ENCODE assay signal across 29 mouse cellular contexts in genomic region chr13:79431465-79431864, GRCm38 (mm10).
A peak's percentile ranks its signal among the peaks of the same experiment; 100 is the strongest.
DNase-seq lines count a peak whose midpoint lies in the region; ATAC-seq and TF ChIP-seq lines count a peak whose summit lies in the region.
"Had no signal": no experiment of that assay in that cellular context is flagged by ENCODE, and none has a peak within 500 bp of the region (broad histone marks: within the 10 kb centered on the region; RNA-seq: fewer than 3 reads in every experiment).

No protein-coding gene starts in this region.

- ATAC-seq in hindbrain, postnatal 0 days, result no peak
- ATAC-seq in hindbrain, embryonic 11.5 days (ENCODE audit: low FRiP score), result no peak
- peak; percentile 69; the same call in 1 of the 2 replicates for ATAC-seq in forebrain, embryonic 13.5 days
- no peak for ATAC-seq in midbrain, embryonic 14.5 days (ENCODE audit: low FRiP score, low TSS enrichment)
- ATAC-seq in intestine, postnatal 0 days, result no peak
- ATAC-seq in frontal cortex, adult (ENCODE audit: low TSS enrichment), result no peak
- ATAC-seq: intestine, embryonic 16.5 days; Patski had no signal

- no peak for TF ChIP-seq CTCF in hindbrain, postnatal 0 days (IDR thresholded peaks at IDR 0.05; ENCODE audit: low read depth)
- no peak for TF ChIP-seq CTCF in intestine, postnatal 0 days (IDR thresholded peaks at IDR 0.05; ENCODE audit: low read depth)

- H3K9ac ChIP-seq in hindbrain, postnatal 0 days (replicated peaks; ENCODE audit: low read length), result no peak overlapping the region
- H3K9ac ChIP-seq in hindbrain, embryonic 11.5 days (ENCODE audit: low read depth, low read length), result no peak overlapping the region
- no peak overlapping the region for H3K9ac ChIP-seq in forebrain, embryonic 13.5 days
- no peak overlapping the region for H3K9ac ChIP-seq in midbrain, embryonic 14.5 days (replicated peaks; ENCODE audit: low read length)
- no peak overlapping the region for H3K9ac ChIP-seq in intestine, postnatal 0 days (ENCODE audit: low read depth, low read length)
- H3K9ac ChIP-seq: embryonic facial prominence, embryonic 12.5 days; heart, embryonic 15.5 days; hindbrain, embryonic 12.5 days; limb, embryonic 12.5 days; neural tube, embryonic 12.5 days; stomach, embryonic 15.5 days had no signal

- no peak overlapping the region for H3K4me3 ChIP-seq in hindbrain, postnatal 0 days (ENCODE audit: low read length)
- H3K4me3 ChIP-seq in hindbrain, embryonic 11.5 days (ENCODE audit: low read depth, low read length), result no peak overlapping the region
- no peak overlapping the region for H3K4me3 ChIP-seq in forebrain, embryonic 13.5 days
- no peak overlapping the region for H3K4me3 ChIP-seq in midbrain, embryonic 14.5 days (replicated peaks; ENCODE audit: low read depth, low read length)
- no peak overlapping the region for H3K4me3 ChIP-seq in intestine, postnatal 0 days (ENCODE audit: low read depth, low read length)
- H3K4me3 ChIP-seq: embryonic facial prominence, embryonic 12.5 days; heart, embryonic 10.5 days; heart, embryonic 15.5 days; hindbrain, embryonic 12.5 days; limb, embryonic 12.5 days; megakaryocyte, embryonic 14.5 days; neural tube, embryonic 12.5 days; stomach, embryonic 15.5 days had no signal

- WGBS in hindbrain, postnatal 0 days, result 33% methylated on average over 3 of the region's 3 CpGs
- 52% methylated on average over 3 of the region's 3 CpGs for WGBS in hindbrain, embryonic 11.5 days
- WGBS in forebrain, embryonic 13.5 days, result 9% methylated on average over 3 of the region's 3 CpGs
- 43% methylated on average over 3 of the region's 3 CpGs for WGBS in midbrain, embryonic 14.5 days
- WGBS in intestine, postnatal 0 days, result 46% methylated on average over 3 of the region's 3 CpGs

- H3K4me1 ChIP-seq in hindbrain, postnatal 0 days (ENCODE audit: insufficient read depth, low read length), result no peaks in the 10 kb centered on the region
- H3K4me1 ChIP-seq in hindbrain, embryonic 11.5 days (replicated peaks; ENCODE audit: control insufficient read depth, insufficient read depth, low read length), result no peaks in the 10 kb centered on the region
- peaks cover 13% of the 10 kb centered on the region for H3K4me1 ChIP-seq in forebrain, embryonic 13.5 days
- H3K4me1 ChIP-seq in midbrain, embryonic 14.5 days (ENCODE audit: control insufficient read depth, insufficient read depth, low read length), result no peaks in the 10 kb centered on the region
- no peaks in the 10 kb centered on the region for H3K4me1 ChIP-seq in intestine, postnatal 0 days (replicated peaks; ENCODE audit: control insufficient read depth, insufficient read depth, low read length)
- H3K4me1 ChIP-seq: heart, embryonic 10.5 days; heart, embryonic 15.5 days; hindbrain, embryonic 12.5 days; limb, embryonic 12.5 days; megakaryocyte, embryonic 14.5 days; neural tube, embryonic 12.5 days; stomach, embryonic 15.5 days had no signal

- no peaks in the 10 kb centered on the region for H3K27me3 ChIP-seq in hindbrain, postnatal 0 days (ENCODE audit: insufficient read depth, low read length)
- no peaks in the 10 kb centered on the region for H3K27me3 ChIP-seq in hindbrain, embryonic 11.5 days (ENCODE audit: control insufficient read depth, insufficient read depth, low read length)
- H3K27me3 ChIP-seq in forebrain, embryonic 13.5 days, result peaks cover 13% of the 10 kb centered on the region; the same call in 1 of the 2 replicates
- H3K27me3 ChIP-seq in midbrain, embryonic 14.5 days (ENCODE audit: control insufficient read depth, insufficient read depth, low read length), result no peaks in the 10 kb centered on the region
- H3K27me3 ChIP-seq in intestine, postnatal 0 days (replicated peaks; ENCODE audit: control insufficient read depth, insufficient read depth, low read length), result no peaks in the 10 kb centered on the region
- H3K27me3 ChIP-seq: embryonic facial prominence, embryonic 12.5 days; heart, embryonic 15.5 days; hindbrain, embryonic 12.5 days; limb, embryonic 12.5 days; megakaryocyte, embryonic 14.5 days; neural tube, embryonic 12.5 days; stomach, embryonic 15.5 days had no signal

- no peaks in the 10 kb centered on the region for H3K9me3 ChIP-seq in hindbrain, postnatal 0 days (ENCODE audit: low read length)
- no peaks in the 10 kb centered on the region for H3K9me3 ChIP-seq in hindbrain, embryonic 11.5 days (ENCODE audit: control insufficient read depth, low read length)
- no peaks in the 10 kb centered on the region for H3K9me3 ChIP-seq in forebrain, embryonic 13.5 days (replicated peaks)
- no peaks in the 10 kb centered on the region for H3K9me3 ChIP-seq in midbrain, embryonic 14.5 days (ENCODE audit: control insufficient read depth, low read length)
- no peaks in the 10 kb centered on the region for H3K9me3 ChIP-seq in intestine, postnatal 0 days (ENCODE audit: control insufficient read depth)
- H3K9me3 ChIP-seq: embryonic facial prominence, embryonic 12.5 days; heart, embryonic 10.5 days; heart, embryonic 15.5 days; hindbrain, embryonic 12.5 days; limb, embryonic 12.5 days; megakaryocyte, embryonic 14.5 days; neural tube, embryonic 12.5 days; stomach, embryonic 15.5 days had no signal

- peak; percentile 18 for DNase-seq in hindbrain, postnatal 0 days (ENCODE audit: low spot score)
- DNase-seq in hindbrain, embryonic 11.5 days (ENCODE audit: low spot score), result no peak
- peak; percentile 11 for DNase-seq in Muller cell, postnatal 12 days (ENCODE audit: inconsistent ontology term)
- DNase-seq in midbrain, embryonic 14.5 days, result peak; percentile 26
- no peak for DNase-seq in layer of hippocampus, postnatal 10 days (ENCODE audit: low spot score in 2 of 2)
- DNase-seq: adrenal gland, postnatal 10 days; cerebellum, adult 11 months; cerebellum, adult 9-10 months; cerebellum, postnatal 36 days; gastrocnemius, postnatal 25 days; heart, adult 11 months; kidney, adult 9 months; kidney, postnatal 10 days; layer of hippocampus, adult 9-11 months; lung, postnatal 4 days had no signal

- no peak overlapping the region for H3K27ac ChIP-seq in hindbrain, postnatal 0 days
- H3K27ac ChIP-seq in hindbrain, embryonic 11.5 days (ENCODE audit: low read depth, low read length), result no peak overlapping the region
- H3K27ac ChIP-seq in forebrain, embryonic 13.5 days, result no peak overlapping the region; the same call in 1 of the 2 replicates
- H3K27ac ChIP-seq in midbrain, embryonic 14.5 days (replicated peaks; ENCODE audit: low read depth, low read length), result no peak overlapping the region
- H3K27ac ChIP-seq in intestine, postnatal 0 days (ENCODE audit: low read depth, low read length), result no peak overlapping the region
- H3K27ac ChIP-seq: embryonic facial prominence, embryonic 12.5 days; heart, embryonic 10.5 days; heart, embryonic 15.5 days; hindbrain, embryonic 12.5 days; limb, embryonic 12.5 days; neural tube, embryonic 12.5 days; stomach, embryonic 15.5 days had no signal

- H3K36me3 ChIP-seq in hindbrain, postnatal 0 days (ENCODE audit: insufficient read depth, low read length), result no peaks in the 10 kb centered on the region
- H3K36me3 ChIP-seq in hindbrain, embryonic 11.5 days (ENCODE audit: control insufficient read depth, insufficient read depth, low read length), result no peaks in the 10 kb centered on the region
- no peaks in the 10 kb centered on the region for H3K36me3 ChIP-seq in forebrain, embryonic 13.5 days (ENCODE audit: poor library complexity, severe bottlenecking)
- H3K36me3 ChIP-seq in midbrain, embryonic 14.5 days (ENCODE audit: control insufficient read depth, insufficient read depth, low read length), result no peaks in the 10 kb centered on the region
- no peaks in the 10 kb centered on the region for H3K36me3 ChIP-seq in intestine, postnatal 0 days (ENCODE audit: control insufficient read depth, insufficient read depth)
- H3K36me3 ChIP-seq: embryonic facial prominence, embryonic 12.5 days; G1E; heart, embryonic 10.5 days; heart, embryonic 15.5 days; hindbrain, embryonic 12.5 days; limb, embryonic 12.5 days; neural tube, embryonic 12.5 days; stomach, embryonic 15.5 days had no signal

- no peak overlapping the region for H3K4me2 ChIP-seq in hindbrain, postnatal 0 days (ENCODE audit: low read depth, low read length)
- H3K4me2 ChIP-seq in hindbrain, embryonic 11.5 days (replicated peaks; ENCODE audit: low read depth, low read length), result no peak overlapping the region
- no peak overlapping the region for H3K4me2 ChIP-seq in forebrain, embryonic 13.5 days
- H3K4me2 ChIP-seq in midbrain, embryonic 14.5 days (ENCODE audit: low read length), result no peak overlapping the region
- H3K4me2 ChIP-seq in intestine, postnatal 0 days (replicated peaks; ENCODE audit: low read depth), result no peak overlapping the region
- H3K4me2 ChIP-seq: embryonic facial prominence, embryonic 12.5 days; heart, embryonic 15.5 days; hindbrain, embryonic 12.5 days; limb, embryonic 12.5 days; neural tube, embryonic 12.5 days; stomach, embryonic 15.5 days had no signal

Comparison
In these comparisons a context has a peak if more than half of its experiments do, and no peak if none do; other contexts are left out.
1. DNase-seq: peak in hindbrain, postnatal 0 days (single experiment), Muller cell, postnatal 12 days (single experiment) and midbrain, embryonic 14.5 days (single experiment); none in hindbrain, embryonic 11.5 days (single experiment) and layer of hippocampus, postnatal 10 days (0 of 2).